Mouse (Mus musculus) left cerebral cortex, adult 11 months (tissue): ENCODE measurements around the gene Mpnd.

Source experiments
- DNase-seq: peaks from one replicate; pipeline ENCODE4 v3.0.0; 2022; ENCODE audit warnings: low spot score

Gene Mpnd

GRCm38 (mm10) chr17:56020400-56021084, 15.0 kb downstream of the Mpnd start:
- DNase-seq: no peak

- DNase-seq: no peak
These were observed 15.8 kb downstream of the Mpnd start for GRCm38 (mm10) chr17:56021161-56021910.

- no peak for DNase-seq
These were observed 16.8 kb downstream of the Mpnd start for GRCm38 (mm10) chr17:56022131-56022988.

GRCm38 (mm10) chr17:56022989-56023290, 17.4 kb downstream of the Mpnd start:
- no peak for DNase-seq

GRCm38 (mm10) chr17:56023386-56023785, 17.9 kb downstream of the Mpnd start:
- DNase-seq: no peak

GRCm38 (mm10) chr17:56024476-56024875, 19.0 kb downstream of the Mpnd start:
- DNase-seq: no peak

GRCm38 (mm10) chr17:56024931-56025330, 19.4 kb downstream of the Mpnd start:
- no peak for DNase-seq

- DNase-seq: no peak
These were observed 20.8 kb downstream of the Mpnd start for GRCm38 (mm10) chr17:56026303-56026702.

- DNase-seq: no peak
These were observed 21.4 kb downstream of the Mpnd start for GRCm38 (mm10) chr17:56026881-56027280.

GRCm38 (mm10) chr17:56027801-56028441, 22.4 kb downstream of the Mpnd start:
- no peak for DNase-seq

- DNase-seq: no peak
These were observed 24.8 kb downstream of the Mpnd start for GRCm38 (mm10) chr17:56030238-56030870.

GRCm38 (mm10) chr17:56030919-56031318, 25.4 kb downstream of the Mpnd start:
- no peak for DNase-seq

- DNase-seq: no peak
These were observed 25.9 kb downstream of the Mpnd start for GRCm38 (mm10) chr17:56031431-56031830.

- no peak for DNase-seq
These were observed 26.7 kb downstream of the Mpnd start for GRCm38 (mm10) chr17:56032127-56032733.

- no peak for DNase-seq
These were observed 27.3 kb downstream of the Mpnd start for GRCm38 (mm10) chr17:56032831-56033230.

- DNase-seq: no peak
These were observed 28.7 kb downstream of the Mpnd start for GRCm38 (mm10) chr17:56034040-56034725.

- DNase-seq: no peak
These were observed 29.2 kb downstream of the Mpnd start for GRCm38 (mm10) chr17:56034726-56035100.

GRCm38 (mm10) chr17:56035216-56035615, 29.7 kb downstream of the Mpnd start:
- no peak for DNase-seq

GRCm38 (mm10) chr17:56036176-56036900, 30.8 kb downstream of the Mpnd start, which contains the start of gene Sh3gl1:
Sh3gl1 (minus strand) TSS chr17:56036635.
- peak; percentile 99 for DNase-seq

- DNase-seq: no peak
These were observed 31.4 kb downstream of the Mpnd start for GRCm38 (mm10) chr17:56036901-56037287.
